Mouse (Mus musculus) heart, embryonic 12.5 days (tissue): ENCODE measurements at regions not wholly inside any gene's neighbourhood (a gene's known extent, or its start where the extent isn't known, plus 50 kb on each side); places are given as distances from the start of the nearest gene placed in this dataset.

Source experiments
- ATAC-seq: fragments of 200-750 bp; cut with Nextera tagmentation; 2 replicates; pipeline ENCODE4 v1.8.0; 2017; ENCODE audit warnings: moderate TSS enrichment, moderate library complexity; ENCODE audit not compliant: insufficient number of reproducible peaks, low FRiP score
- H3K27ac ChIP-seq: fragments of 300-500 bp; sonication (generic); 2 replicates; pipeline ENCODE4 v1.5.1; 2016; ENCODE audit warnings: mild to moderate bottlenecking, moderate library complexity; ENCODE audit not compliant: poor library complexity, severe bottlenecking
- H3K27me3 ChIP-seq: fragments of 300-500 bp; sonication (generic); replicated peaks from 2 replicates; pipeline ENCODE4 v1.6.1; 2016; ENCODE audit warnings: mild to moderate bottlenecking, moderate library complexity
- H3K36me3 ChIP-seq: fragments of 300-500 bp; sonication (generic); 2 replicates; pipeline ENCODE4 v1.6.1; 2016; ENCODE audit warnings: mild to moderate bottlenecking, moderate library complexity
- H3K4me1 ChIP-seq: fragments of 300-500 bp; sonication (generic); replicated peaks from 2 replicates; pipeline ENCODE4 v1.6.1; 2016; ENCODE audit warnings: mild to moderate bottlenecking
- H3K4me2 ChIP-seq: fragments of 300-500 bp; sonication (generic); 2 replicates; pipeline ENCODE4 v1.6.1; 2016; ENCODE audit warnings: mild to moderate bottlenecking, moderate library complexity
- H3K4me3 ChIP-seq: fragments of 300-500 bp; sonication (generic); 2 replicates; pipeline ENCODE4 v1.5.1; 2016; ENCODE audit warnings: mild to moderate bottlenecking
- H3K9ac ChIP-seq: fragments of 300-500 bp; sonication (generic); 2 replicates; pipeline ENCODE4 v1.6.1; 2016; ENCODE audit warnings: mild to moderate bottlenecking, moderate library complexity
- H3K9me3 ChIP-seq: fragments of 300-500 bp; sonication (generic); replicated peaks from 2 replicates; pipeline ENCODE4 v1.6.1; 2016; ENCODE audit warnings: mild to moderate bottlenecking, moderate library complexity
- WGBS: fragments of 180-500 bp; shearing (Covaris S2); methylation state at CpG from one replicate; pipeline ENCODE4 v1.1.7; 2016; 5-methylcytosine and 5-hydroxymethylcytosine counted together

DNA sequence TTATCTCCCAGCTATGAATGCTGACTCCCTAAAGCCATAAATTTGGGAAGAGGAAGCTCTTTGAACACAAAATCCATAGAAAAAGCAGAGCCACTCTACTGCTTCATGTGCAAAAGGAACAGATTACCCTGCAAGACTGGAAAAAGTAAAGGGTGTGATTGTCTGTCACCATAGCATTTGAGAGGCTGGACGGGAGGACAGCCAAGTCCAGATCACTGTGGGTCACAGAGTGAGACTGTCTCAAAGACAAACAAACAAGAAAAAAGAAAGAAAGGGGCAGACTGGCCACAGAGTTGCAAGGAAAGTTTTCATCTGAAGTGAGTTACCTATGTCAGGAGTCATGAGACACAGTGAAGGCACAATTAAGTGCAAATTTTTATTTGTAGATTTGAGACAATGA, 150.7 kb upstream of the Ccn2 start:
- Histone ChIP-seq H3K4me1 (peaks cover 39% of the 10 kb centered on the region), H3K4me3 (no peak overlapping the region), H3K9me3 (no peaks in the 10 kb centered on the region), H3K36me3 (no peaks in the 10 kb centered on the region), H3K4me2 (no peak overlapping the region), H3K27ac (peak overlapping the region; percentile 44; the same call in 1 of the 2 replicates), H3K27me3 (no peaks in the 10 kb centered on the region), H3K9ac (no peak overlapping the region)
- ATAC-seq, result no peak
- WGBS, result 23% methylated on average over 1 of the region's 1 CpGs

DNA sequence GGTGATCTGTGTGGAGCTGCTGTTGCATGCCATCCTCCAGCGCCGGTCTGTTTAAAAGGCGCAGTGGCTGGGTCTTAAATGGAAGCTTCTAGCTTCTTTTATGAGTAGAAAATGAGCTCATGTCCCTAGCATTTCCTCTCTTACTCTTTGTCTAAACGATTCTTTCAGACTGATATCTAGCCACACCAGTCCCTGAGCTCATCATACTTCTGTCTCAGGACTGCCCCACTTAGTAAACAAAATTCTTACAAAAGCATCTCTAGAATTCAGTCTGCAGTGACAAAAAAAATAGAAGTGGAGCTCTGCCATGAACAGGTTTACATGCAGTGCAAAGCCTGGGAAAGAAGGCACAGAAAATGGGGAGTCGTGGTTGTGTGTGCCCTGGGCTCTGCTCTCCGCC, 150.2 kb upstream of the Ccn2 start:
- no peaks in the 10 kb centered on the region for H3K27me3 ChIP-seq
- peak overlapping the region; percentile 44 for H3K27ac ChIP-seq
- 61% methylated on average over 6 of the region's 6 CpGs for WGBS

DNA sequence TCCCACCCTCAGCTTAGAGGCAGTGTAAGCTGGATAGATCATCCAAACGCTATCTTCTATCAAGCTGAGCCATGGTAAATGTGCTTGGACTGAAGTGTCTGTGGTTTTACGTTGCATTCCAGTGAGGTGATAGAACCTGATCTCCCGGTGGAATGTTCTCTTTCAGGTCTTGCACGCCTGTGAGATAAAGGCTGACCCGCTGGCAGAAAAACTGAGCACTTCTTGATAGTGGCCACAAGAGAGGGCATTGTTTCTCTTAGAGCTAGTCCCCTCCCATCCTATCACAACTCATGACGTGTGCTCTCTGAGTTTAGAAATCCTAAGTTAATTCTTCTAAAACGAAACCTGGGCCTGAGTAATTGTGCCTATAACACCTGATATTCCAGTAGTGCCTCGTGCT, 149.1 kb upstream of the Ccn2 start:
- H3K36me3 ChIP-seq, result no peaks in the 10 kb centered on the region
- no peak overlapping the region for H3K4me3 ChIP-seq
- WGBS, result 7% methylated on average over 8 of the region's 8 CpGs
- H3K27me3 ChIP-seq, result no peaks in the 10 kb centered on the region
- 0 out of 2 replicates have a peak overlapping the region, but pooled peaks have one; percentile 2 for H3K4me2 ChIP-seq
- H3K27ac ChIP-seq, result peak overlapping the region; percentile 68; the same call in 1 of the 2 replicates
- H3K9ac ChIP-seq, result no peak overlapping the region
- peaks cover 39% of the 10 kb centered on the region for H3K4me1 ChIP-seq
- 0 out of 2 replicates have a peak, but pooled peaks cover 6% of the 10 kb centered on the region for H3K9me3 ChIP-seq
- ATAC-seq, result peak; percentile 79

More for the DNA sequence above, 150.2 kb upstream of the Ccn2 start:
- 0 out of 2 replicates have a peak, but pooled peaks cover 4% of the 10 kb centered on the region for H3K9me3 ChIP-seq
- no peak overlapping the region for H3K4me2 ChIP-seq
- ATAC-seq, result no peak
- no peak overlapping the region for H3K4me3 ChIP-seq
- H3K36me3 ChIP-seq, result no peaks in the 10 kb centered on the region
- H3K4me1 ChIP-seq, result peaks cover 39% of the 10 kb centered on the region
- no peak overlapping the region for H3K9ac ChIP-seq

DNA sequence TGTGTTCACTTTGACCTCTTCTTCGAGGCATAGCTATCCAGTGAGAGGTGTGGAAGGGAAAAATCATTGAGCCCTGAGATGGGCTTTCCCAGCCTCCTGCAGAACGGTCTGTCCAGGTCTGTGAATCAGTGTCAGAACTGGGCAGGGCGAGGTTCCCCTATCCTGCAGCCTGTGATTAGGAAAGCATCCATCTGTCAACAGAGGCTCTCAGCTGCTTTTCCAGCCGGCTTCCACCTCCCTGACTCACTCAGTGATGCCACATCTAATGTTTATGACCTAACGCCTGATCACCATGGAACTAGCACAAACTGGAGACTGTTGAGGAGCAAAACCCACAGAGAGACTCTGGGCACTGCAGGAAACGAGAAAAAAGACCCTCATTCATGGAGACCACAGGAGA, 148.1 kb upstream of the Ccn2 start:
- Histone ChIP-seq H3K27ac (peak overlapping the region; percentile 54; the same call in 1 of the 2 replicates), H3K4me3 (no peak overlapping the region), H3K9me3 (0 out of 2 replicates have a peak, but pooled peaks cover 6% of the 10 kb centered on the region), H3K4me1 (peaks cover 39% of the 10 kb centered on the region), H3K4me2 (no peak overlapping the region), H3K27me3 (no peaks in the 10 kb centered on the region), H3K36me3 (no peaks in the 10 kb centered on the region), H3K9ac (no peak overlapping the region)
- ATAC-seq, result no peak
- 13% methylated on average over 6 of the region's 6 CpGs for WGBS

DNA sequence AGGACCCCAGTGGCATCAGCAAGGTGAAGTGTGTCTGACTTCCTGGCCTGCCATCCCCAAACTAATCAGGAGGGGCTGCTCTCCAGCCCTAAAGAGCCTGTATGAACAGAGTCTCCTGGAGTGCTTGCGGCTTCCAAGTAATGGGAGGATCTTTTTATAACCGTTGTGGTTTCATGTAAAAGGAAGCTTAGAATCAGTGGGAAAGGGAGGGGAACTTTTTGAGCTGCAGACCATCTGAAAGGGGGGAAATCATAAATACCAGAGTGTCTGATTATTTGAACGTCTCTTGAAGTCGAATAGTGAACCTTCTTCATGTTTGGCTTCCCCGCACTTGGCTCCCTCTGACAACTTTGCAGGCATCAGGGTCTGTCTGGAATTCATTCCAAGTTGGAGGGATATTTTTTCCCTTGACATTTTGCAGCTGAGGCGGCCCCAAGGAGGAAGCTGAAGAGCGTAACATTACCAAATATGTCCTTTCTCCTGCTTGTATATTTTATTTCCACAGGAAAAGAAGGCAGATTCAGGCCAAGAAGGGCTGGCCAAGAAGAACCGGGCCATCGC, 147.2 kb upstream of the Ccn2 start:
- Histone ChIP-seq H3K4me3 (no peak overlapping the region), H3K27me3 (no peaks in the 10 kb centered on the region), H3K9ac (no peak overlapping the region), H3K36me3 (no peaks in the 10 kb centered on the region), H3K9me3 (0 out of 2 replicates have a peak, but pooled peaks cover 6% of the 10 kb centered on the region), H3K27ac (peak overlapping the region; percentile 68), H3K4me2 (no peak overlapping the region), H3K4me1 (peaks cover 39% of the 10 kb centered on the region)
- 49% methylated on average over 9 of the region's 9 CpGs for WGBS
- no peak for ATAC-seq

DNA sequence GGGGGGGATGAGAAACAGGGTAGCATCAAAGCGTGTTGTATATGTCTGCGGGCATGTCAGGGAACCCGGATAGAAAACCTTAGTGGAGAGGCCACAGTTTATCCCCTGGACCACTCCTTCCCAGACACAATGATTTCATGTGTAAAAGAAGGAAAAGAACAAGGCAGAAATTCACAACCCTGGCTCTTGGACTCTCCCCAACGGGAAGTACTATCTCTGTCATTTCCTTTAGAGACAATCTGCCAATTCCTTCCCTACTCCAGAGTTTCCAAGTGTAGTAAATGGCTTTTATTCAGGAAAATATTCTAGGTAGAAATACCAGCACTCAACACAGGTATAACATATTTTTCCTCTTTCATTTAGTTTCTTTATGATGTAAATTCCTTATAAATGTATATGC, 141.7 kb upstream of the Ccn2 start:
- Histone ChIP-seq H3K9ac (no peak overlapping the region), H3K4me1 (peaks cover 8% of the 10 kb centered on the region), H3K27ac (peak overlapping the region; percentile 73), H3K4me3 (no peak overlapping the region), H3K27me3 (no peaks in the 10 kb centered on the region), H3K4me2 (no peak overlapping the region), H3K9me3 (0 out of 2 replicates have a peak, but pooled peaks cover 6% of the 10 kb centered on the region), H3K36me3 (no peaks in the 10 kb centered on the region)
- ATAC-seq, result peak; percentile 63; the same call in 1 of the 2 replicates
- 48% methylated on average over 4 of the region's 4 CpGs for WGBS

DNA sequence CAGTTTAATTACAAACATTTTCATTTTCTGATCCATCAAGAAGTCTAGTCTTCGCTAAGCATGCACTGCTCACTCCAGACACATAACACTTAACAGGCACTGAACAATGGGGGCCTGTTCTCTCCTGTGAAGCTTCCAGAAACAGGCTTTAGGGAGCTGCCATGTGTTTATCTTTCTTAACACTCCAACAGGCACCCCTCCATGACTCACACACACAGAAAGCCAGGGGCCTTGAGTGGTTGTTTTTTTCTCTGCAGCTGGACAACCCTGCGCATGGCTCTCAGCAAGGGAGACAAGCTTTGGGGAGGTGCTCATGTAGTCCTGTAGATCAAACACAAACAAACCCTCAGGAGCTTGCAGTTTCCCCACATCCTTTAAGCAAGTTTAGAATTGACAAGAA, 136.6 kb upstream of the Ccn2 start:
- peaks cover 11% of the 10 kb centered on the region for H3K4me1 ChIP-seq
- peak; percentile 63 for ATAC-seq
- WGBS, result 24% methylated on average over 2 of the region's 2 CpGs
- H3K27ac ChIP-seq, result peak overlapping the region; percentile 73
- H3K9me3 ChIP-seq, result no peaks in the 10 kb centered on the region
- H3K9ac ChIP-seq, result no peak overlapping the region
- no peak overlapping the region for H3K4me3 ChIP-seq
- H3K4me2 ChIP-seq, result no peak overlapping the region
- no peaks in the 10 kb centered on the region for H3K36me3 ChIP-seq
- H3K27me3 ChIP-seq, result no peaks in the 10 kb centered on the region

DNA sequence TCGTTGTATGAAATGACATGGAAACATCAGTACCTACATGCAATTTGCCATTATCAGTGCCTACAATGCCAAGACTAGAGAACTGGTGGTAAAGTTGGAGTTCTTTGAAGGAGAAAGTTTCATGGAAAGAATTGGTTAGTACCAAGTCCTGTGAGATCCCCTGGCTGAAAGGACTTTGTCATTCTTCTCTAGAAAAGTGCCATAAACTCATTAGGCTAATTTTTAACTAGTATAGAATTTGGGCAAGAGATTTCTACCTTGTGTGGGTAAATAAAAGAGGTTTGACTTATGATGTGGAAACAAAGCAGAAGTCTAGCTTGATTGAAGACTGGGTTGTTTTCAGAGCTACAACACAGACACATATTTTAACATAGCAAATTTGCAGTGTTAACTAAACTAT, 131.4 kb upstream of the Ccn2 start:
- no peak overlapping the region for H3K4me2 ChIP-seq
- H3K4me3 ChIP-seq, result no peak overlapping the region
- H3K9me3 ChIP-seq, result no peaks in the 10 kb centered on the region
- no peak overlapping the region for H3K27ac ChIP-seq
- H3K27me3 ChIP-seq, result no peaks in the 10 kb centered on the region
- no peaks in the 10 kb centered on the region for H3K36me3 ChIP-seq
- no peak for ATAC-seq
- H3K4me1 ChIP-seq, result peaks cover under 1% of the 10 kb centered on the region; the same call in 1 of the 2 replicates
- 85% methylated on average over 1 of the region's 1 CpGs for WGBS
- H3K9ac ChIP-seq, result no peak overlapping the region

DNA sequence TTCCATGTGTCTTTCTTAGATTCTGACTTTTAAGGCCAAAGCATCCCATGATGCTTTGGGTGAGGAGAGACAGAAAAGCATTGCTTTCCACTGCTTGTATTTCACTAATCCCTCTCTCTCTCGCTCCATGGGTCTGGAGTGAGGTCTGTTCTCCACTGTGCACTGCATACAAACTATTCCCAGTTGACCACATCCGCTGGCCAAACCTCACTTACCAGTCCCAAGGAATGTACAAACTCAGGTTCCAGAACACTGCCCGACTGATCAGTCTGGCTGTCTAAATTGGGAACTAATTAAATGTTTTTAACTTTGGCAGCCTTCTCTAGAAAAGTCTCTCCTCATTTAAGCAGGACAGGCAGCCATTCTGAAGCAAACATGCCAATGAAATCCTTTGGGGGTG, 130.9 kb upstream of the Ccn2 start:
- Histone ChIP-seq H3K4me3 (no peak overlapping the region), H3K4me2 (no peak overlapping the region), H3K4me1 (no peaks in the 10 kb centered on the region), H3K9me3 (no peaks in the 10 kb centered on the region), H3K27me3 (no peaks in the 10 kb centered on the region), H3K9ac (no peak overlapping the region), H3K36me3 (no peaks in the 10 kb centered on the region), H3K27ac (no peak overlapping the region)
- 80% methylated on average over 3 of the region's 3 CpGs for WGBS
- ATAC-seq, result no peak

DNA sequence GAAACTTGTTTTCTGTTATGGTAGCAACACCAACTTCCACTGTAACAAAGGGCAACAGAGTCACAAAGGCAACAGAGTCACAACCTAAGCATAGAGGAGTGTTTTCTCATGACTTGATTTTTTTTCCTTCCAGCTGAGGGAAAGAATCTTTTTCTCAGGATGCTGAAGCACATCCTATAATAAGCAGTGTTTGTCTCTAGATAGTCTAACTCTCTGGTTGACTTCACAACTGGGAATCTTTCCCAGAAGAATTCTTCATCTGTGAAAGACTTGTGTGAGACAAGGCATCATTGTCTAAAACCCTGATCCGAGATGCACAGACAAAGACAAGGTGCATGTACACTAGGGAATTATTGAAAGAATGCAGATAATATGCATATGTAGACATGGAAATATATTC, 125.5 kb upstream of the Ccn2 start:
- Histone ChIP-seq H3K9me3 (no peaks in the 10 kb centered on the region), H3K27me3 (no peaks in the 10 kb centered on the region), H3K4me1 (no peaks in the 10 kb centered on the region), H3K4me3 (no peak overlapping the region), H3K36me3 (no peaks in the 10 kb centered on the region), H3K27ac (no peak overlapping the region), H3K9ac (no peak overlapping the region), H3K4me2 (no peak overlapping the region)
- no peak for ATAC-seq
- 64% methylated on average over 1 of the region's 1 CpGs for WGBS

DNA sequence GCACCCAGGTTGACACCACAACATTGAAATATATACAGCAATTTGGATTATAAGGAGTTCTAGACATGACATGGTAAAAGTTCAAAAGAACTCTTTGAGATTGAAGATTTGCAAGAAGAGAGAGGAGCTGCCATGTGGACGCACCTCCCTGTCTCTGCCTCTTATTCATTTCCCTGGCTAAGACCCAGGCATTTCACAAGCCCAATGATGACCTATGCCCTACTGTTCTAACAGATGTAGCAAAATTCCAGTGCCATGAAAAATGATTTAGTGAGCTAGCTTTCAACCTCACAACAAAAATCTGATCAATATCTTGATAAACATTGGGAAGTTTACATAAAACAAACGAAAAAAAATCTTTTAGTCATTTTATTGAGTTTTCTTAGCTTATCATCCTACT, 123.7 kb upstream of the Ccn2 start:
- Histone ChIP-seq H3K9ac (no peak overlapping the region), H3K27ac (no peak overlapping the region), H3K36me3 (no peaks in the 10 kb centered on the region), H3K27me3 (no peaks in the 10 kb centered on the region), H3K9me3 (0 out of 2 replicates have a peak, but pooled peaks cover 5% of the 10 kb centered on the region), H3K4me3 (no peak overlapping the region), H3K4me2 (no peak overlapping the region), H3K4me1 (no peaks in the 10 kb centered on the region)
- WGBS, result 80% methylated on average over 2 of the region's 2 CpGs
- ATAC-seq, result no peak

DNA sequence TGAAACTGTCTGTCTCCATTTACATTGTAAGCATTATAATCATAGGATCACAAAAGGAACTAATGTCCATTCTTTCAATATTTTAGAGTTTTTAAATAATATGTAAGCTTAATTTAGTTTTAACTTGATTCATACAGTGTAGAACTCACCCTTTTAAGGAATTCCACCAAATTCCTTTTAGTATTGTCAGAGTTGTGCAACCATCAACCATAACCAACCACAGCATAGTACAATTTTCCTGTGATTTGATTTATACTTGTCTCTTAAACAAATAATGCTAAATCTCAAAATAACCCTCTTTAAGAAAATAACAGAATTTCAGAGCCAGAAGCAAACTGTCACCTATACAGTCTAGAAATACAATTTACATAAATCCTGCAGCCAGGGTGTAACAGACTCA, 119.0 kb upstream of the Ccn2 start:
- no peak overlapping the region for H3K4me2 ChIP-seq
- ATAC-seq, result no peak
- H3K27me3 ChIP-seq, result no peaks in the 10 kb centered on the region
- H3K27ac ChIP-seq, result no peak overlapping the region
- 0 out of 2 replicates have a peak, but pooled peaks cover 5% of the 10 kb centered on the region for H3K9me3 ChIP-seq
- no peaks in the 10 kb centered on the region for H3K36me3 ChIP-seq
- H3K4me3 ChIP-seq, result no peak overlapping the region
- H3K9ac ChIP-seq, result no peak overlapping the region
- H3K4me1 ChIP-seq, result peaks cover 23% of the 10 kb centered on the region
